Mouse (Mus musculus): ENCODE measurements around the gene Ccpg1.

GRCm38 (mm10) chr9:73001314-73002011, 16.2 kb downstream of the Ccpg1 start:
- TF ChIP-seq CTCF (IDR thresholded peaks at IDR 0.05; ENCODE audit: low read depth) (no peak), EP300 (IDR thresholded peaks at IDR 0.05; ENCODE audit: low read depth) (no peak)
